Mouse (Mus musculus): ENCODE measurements around the gene Ube2s. TPM values are rescaled to one million over a fixed set of nuclear protein-coding genes. Genes with fewer than 3 reads are reported as not detected.
A peak's percentile ranks its signal among the peaks of the same experiment; 100 is the strongest.
"Not testable (repeated sequence)": the region's sequence is repeated elsewhere in the genome, so short reads cannot be mapped to it uniquely, and the experiment has no call there.

The Ube2s gene
- polyA plus RNA-seq, 1 experiment from 2014 or later = 126 TPM

DNA sequence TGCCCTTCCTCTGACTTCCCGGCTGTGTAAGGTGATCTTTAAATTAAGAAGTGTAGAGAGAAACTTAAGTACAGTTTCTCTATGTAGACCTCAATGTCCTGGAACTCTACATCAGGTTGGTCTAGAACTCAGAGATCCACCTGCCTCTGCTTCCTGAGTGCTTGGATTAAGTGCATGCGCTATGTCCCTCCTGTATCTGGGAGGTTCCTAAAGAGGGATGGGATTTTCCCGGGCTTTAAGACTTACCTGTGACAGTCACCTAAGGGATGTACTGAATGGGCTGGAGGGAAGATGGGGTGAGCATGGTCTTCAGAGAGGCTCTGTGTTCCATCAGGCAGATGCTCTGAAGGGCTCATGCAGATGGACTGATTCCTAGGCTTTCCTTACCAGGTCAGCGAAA lies 18.7 kb downstream of the Ube2s start:
- peak overlapping the region; percentile 75 for H3K4me2 ChIP-seq (replicated peaks; ENCODE audit: low read depth)
- peak overlapping the region; percentile 94 for H3K27ac ChIP-seq (ENCODE audit: low read depth, low read length)
- no peaks in the 10 kb centered on the region for H3K9me3 ChIP-seq (ENCODE audit: control insufficient read depth)
- peak overlapping the region; percentile 92 for H3K9ac ChIP-seq (ENCODE audit: low read depth, low read length)
- ATAC-seq = no peak
- WGBS = 29% methylated on average over 4 of the region's 4 CpGs
- no peaks in the 10 kb centered on the region for H3K4me1 ChIP-seq (replicated peaks; ENCODE audit: control insufficient read depth, insufficient read depth, low read length)
- peak overlapping the region; percentile 82 for H3K4me3 ChIP-seq (ENCODE audit: low read depth, low read length)
- peaks cover 18% of the 10 kb centered on the region for H3K36me3 ChIP-seq (ENCODE audit: control insufficient read depth, insufficient read depth)
- H3K27me3 ChIP-seq (replicated peaks; ENCODE audit: control insufficient read depth, insufficient read depth, low read length) = no peaks in the 10 kb centered on the region
- TF ChIP-seq CTCF (IDR thresholded peaks at IDR 0.05; ENCODE audit: low read depth) = no peak

DNA sequence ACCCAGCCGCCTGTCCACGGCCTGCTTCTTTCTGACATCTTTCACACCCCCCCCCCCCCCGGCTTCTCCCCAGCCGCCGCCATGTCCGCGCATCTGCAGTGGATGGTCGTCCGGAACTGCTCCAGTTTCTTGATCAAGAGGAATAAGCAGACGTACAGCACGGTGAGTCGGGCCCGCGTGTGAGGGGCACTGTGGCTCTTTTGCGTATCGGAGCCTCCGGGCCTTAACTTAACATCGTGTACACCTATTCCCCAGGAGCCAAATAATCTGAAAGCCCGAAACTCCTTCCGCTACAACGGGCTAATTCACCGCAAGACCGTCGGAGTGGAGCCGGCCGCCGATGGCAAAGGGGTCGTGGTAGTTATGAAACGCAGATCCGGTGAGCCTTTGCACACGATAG lies 19.1 kb downstream of the Ube2s start:
- H3K4me1 ChIP-seq (replicated peaks; ENCODE audit: control insufficient read depth, insufficient read depth, low read length); H3K27me3 ChIP-seq (replicated peaks; ENCODE audit: control insufficient read depth, insufficient read depth, low read length); ATAC-seq; H3K9me3 ChIP-seq (ENCODE audit: control insufficient read depth): not testable (repeated sequence)
- WGBS = under 1% methylated on average over 31 of the region's 31 CpGs
- Histone ChIP-seq H3K27ac (ENCODE audit: low read depth, low read length) (peak overlapping the region; percentile 94), H3K9ac (ENCODE audit: low read depth, low read length) (peak overlapping the region; percentile 92), H3K4me3 (ENCODE audit: low read depth, low read length) (peak overlapping the region; percentile 82), H3K4me2 (replicated peaks; ENCODE audit: low read depth) (peak overlapping the region; percentile 75), H3K36me3 (ENCODE audit: control insufficient read depth, insufficient read depth) (peaks cover 18% of the 10 kb centered on the region)

DNA sequence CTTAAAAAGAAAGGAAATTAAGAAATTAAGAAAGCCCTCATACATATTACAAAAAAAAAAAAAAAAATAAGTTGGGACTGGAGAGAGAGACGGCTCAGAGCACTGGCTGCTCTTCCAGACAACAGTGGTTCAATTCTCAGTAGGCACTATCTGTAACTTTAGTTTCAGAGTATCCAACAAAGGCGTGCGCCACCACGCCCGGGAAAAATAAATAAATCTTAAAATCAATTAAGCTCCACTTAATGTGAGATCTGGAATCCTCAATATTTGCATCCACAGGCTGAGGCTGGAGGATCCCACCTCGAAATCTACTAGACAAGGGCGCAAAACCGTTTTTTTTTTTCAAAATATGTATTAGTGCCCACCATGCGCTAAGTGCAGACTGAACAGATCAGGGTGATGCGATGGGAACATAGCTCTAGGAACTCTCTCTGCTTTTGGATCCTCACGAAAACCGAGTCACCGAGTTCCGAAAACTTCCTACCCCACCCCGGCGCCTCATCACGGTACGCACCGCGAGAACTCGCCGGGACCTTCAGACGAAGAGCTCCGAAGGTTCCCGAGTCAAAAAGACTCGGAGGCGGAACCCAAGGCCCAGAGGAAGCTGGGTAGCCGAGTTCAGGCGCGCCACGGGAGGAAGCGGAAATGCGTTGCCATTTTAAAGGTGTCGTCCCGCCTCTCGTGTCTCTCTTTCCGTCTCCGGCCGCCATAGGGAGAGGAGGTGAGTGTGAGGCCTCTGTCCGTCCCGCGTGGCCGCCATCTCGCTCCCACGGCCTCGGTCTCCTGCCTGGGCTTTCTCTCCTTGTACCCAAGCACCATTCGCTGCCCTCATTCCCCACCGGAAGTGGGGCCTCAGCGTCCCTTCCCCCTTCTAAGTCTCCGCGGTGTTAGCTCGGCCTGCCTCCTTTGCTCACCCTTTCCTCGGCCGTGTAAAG lies 19.8 kb downstream of the Ube2s start, which contains the start of gene Rpl28:
Gene Rpl28 (plus strand): TSS at position 597 of the 935 bp plus-strand sequence.
- TF ChIP-seq CTCF (IDR thresholded peaks at IDR 0.05; ENCODE audit: low read depth) = no peak
- no peaks in the 10 kb centered on the region for H3K4me1 ChIP-seq (replicated peaks; ENCODE audit: control insufficient read depth, insufficient read depth, low read length)
- H3K4me3 ChIP-seq (ENCODE audit: low read depth, low read length) = peak within 1 kb of the TSS; percentile 82
- peak within 1 kb of the TSS; percentile 75 for H3K4me2 ChIP-seq (replicated peaks; ENCODE audit: low read depth)
- H3K27ac ChIP-seq (ENCODE audit: low read depth, low read length) = peak within 1 kb of the TSS; percentile 94
- no peaks in the 10 kb centered on the region for H3K9me3 ChIP-seq (ENCODE audit: control insufficient read depth)
- H3K36me3 ChIP-seq (ENCODE audit: control insufficient read depth, insufficient read depth) = peaks cover 18% of the 10 kb centered on the region
- no peaks in the 10 kb centered on the region for H3K27me3 ChIP-seq (replicated peaks; ENCODE audit: control insufficient read depth, insufficient read depth, low read length)
- peak; percentile 80 for ATAC-seq
- H3K9ac ChIP-seq (ENCODE audit: low read depth, low read length) = peak within 1 kb of the TSS; percentile 92
- under 1% methylated on average over 54 of the region's 54 CpGs for WGBS

DNA sequence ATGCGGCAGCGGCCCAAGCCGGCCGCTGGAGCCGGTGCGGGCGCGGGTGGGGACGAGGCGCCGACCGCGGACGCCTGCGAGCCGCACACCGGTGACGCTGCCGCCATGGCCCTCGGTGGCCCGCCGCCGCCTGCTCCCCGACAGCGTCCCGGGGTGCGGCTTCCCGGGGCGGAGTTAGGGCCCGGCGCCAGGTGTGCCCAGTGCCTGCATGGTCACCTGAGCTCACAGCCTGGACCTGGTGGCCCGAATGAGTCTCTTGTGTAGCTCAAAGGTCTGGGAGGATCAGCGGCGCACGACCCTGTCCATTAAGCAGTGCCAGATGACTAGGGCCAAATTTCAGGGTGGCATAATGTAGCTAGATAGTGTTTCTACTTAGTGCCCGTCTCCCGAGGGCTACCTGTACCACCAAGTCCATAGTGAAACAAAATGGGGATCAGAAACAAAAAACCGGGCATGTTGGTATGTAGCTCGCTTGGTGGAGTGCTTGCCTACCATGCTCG lies 22.9 kb downstream of the Ube2s start, which contains the start of gene Tmem238:
Gene Tmem238 (minus strand): TSS at position 221 of the 500 bp plus-strand sequence.
- Histone ChIP-seq H3K4me3 (ENCODE audit: low read depth, low read length) (peak within 1 kb of the TSS; percentile 66), H3K36me3 (ENCODE audit: control insufficient read depth, insufficient read depth) (peaks cover 10% of the 10 kb centered on the region; the same call in 1 of the 2 replicates), H3K27ac (ENCODE audit: low read depth, low read length) (peak within 1 kb of the TSS; percentile 94), H3K27me3 (replicated peaks; ENCODE audit: control insufficient read depth, insufficient read depth, low read length) (no peaks in the 10 kb centered on the region), H3K9me3 (ENCODE audit: control insufficient read depth) (no peaks in the 10 kb centered on the region), H3K4me1 (replicated peaks; ENCODE audit: control insufficient read depth, insufficient read depth, low read length) (no peaks in the 10 kb centered on the region), H3K9ac (ENCODE audit: low read depth, low read length) (peak within 1 kb of the TSS; percentile 86), H3K4me2 (replicated peaks; ENCODE audit: low read depth) (peak within 1 kb of the TSS; percentile 78)
- 7% methylated on average over 40 of the region's 40 CpGs for WGBS
- ATAC-seq = peak; percentile 74
- TF ChIP-seq CTCF (IDR thresholded peaks at IDR 0.05; ENCODE audit: low read depth) = no peak

DNA sequence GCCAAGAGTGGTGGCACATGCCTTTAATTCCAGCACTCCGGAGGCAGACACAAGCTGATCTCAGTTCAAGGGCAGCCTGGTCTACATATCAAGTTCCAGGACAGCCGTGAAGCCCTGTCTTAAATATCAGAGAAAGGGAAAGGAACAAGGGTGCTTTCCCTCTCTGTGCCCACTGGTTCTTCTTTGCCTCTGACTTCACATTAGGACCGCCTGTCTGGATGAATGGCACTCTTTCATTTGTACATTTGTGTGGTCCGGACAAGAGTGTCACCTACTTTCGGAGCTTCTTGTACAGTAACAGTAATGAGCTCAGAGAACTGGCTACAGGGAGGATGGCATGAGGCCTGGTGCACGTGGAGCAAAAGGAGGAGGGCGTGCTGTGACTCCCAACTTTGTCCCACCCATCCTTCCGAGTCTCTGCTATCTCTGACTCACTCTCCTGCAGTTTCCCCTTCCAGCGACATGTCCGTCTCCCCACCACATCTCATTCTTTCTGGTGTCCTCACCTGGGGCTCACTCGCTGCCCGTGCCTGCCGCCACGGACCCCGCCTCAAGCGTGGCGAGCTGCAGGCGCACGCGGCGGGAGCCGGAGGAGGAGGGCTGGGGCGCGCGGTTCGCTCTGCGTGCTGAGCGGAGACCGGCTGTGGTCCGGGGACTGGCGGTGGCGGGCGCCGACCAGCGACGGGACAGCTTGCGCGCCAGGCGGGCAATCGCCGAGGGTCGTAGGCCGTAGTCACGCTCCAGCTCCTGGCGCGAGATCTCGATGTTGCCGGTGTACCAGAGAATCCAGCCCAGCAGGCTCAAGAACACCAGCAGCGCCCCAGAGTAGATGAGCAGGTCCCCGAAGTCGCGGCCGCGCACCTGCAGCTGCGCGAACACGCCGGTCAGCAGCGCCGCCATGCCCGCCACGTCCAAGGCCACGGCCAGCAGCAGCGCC lies 23.6 kb downstream of the Ube2s start:
- Histone ChIP-seq H3K36me3 (ENCODE audit: control insufficient read depth, insufficient read depth) (peaks cover 8% of the 10 kb centered on the region; the same call in 1 of the 2 replicates), H3K4me1 (replicated peaks; ENCODE audit: control insufficient read depth, insufficient read depth, low read length) (no peaks in the 10 kb centered on the region), H3K9ac (ENCODE audit: low read depth, low read length) (peak overlapping the region; percentile 86), H3K4me2 (replicated peaks; ENCODE audit: low read depth) (peak overlapping the region; percentile 78), H3K27ac (ENCODE audit: low read depth, low read length) (peak overlapping the region; percentile 94), H3K27me3 (replicated peaks; ENCODE audit: control insufficient read depth, insufficient read depth, low read length) (no peaks in the 10 kb centered on the region), H3K9me3 (ENCODE audit: control insufficient read depth) (no peaks in the 10 kb centered on the region), H3K4me3 (ENCODE audit: low read depth, low read length) (peak overlapping the region; percentile 66)
- peak; percentile 64 for TF ChIP-seq CTCF (IDR thresholded peaks at IDR 0.05; ENCODE audit: low read depth)
- peak; percentile 17 for ATAC-seq
- WGBS = 2% methylated on average over 63 of the region's 64 CpGs

All from intestine, postnatal 0 days (tissue).